Mouse (Mus musculus): ENCODE data around the gene BC034090.

- TF ChIP-seq CTCF (conservative IDR thresholded peaks at IDR 0.05; ENCODE audit: insufficient read depth, insufficient read length, low read depth, low read length) = no peak
- no peak for TF ChIP-seq POLR2A (IDR thresholded peaks at IDR 0.05; ENCODE audit: low read depth, low read length)
These were observed 30.7 kb upstream of the BC034090 start for GRCm38 (mm10) chr1:155274976-155275375.
